Mouse (Mus musculus): ENCODE results near the gene Kcnb1.

GRCm38 (mm10) chr2:167059536-167059935 is 130.4 kb downstream of the Kcnb1 start:
- no peak for TF ChIP-seq CTCF (IDR thresholded peaks at IDR 0.05; ENCODE audit: control insufficient read depth, insufficient read depth, low read length)
- TF ChIP-seq POLR2A (IDR thresholded peaks at IDR 0.05; ENCODE audit: borderline replicate concordance, control insufficient read depth, low read depth, low read length): no peak
